Mouse (Mus musculus): ENCODE data around the gene Mgat3. TPM values are rescaled to one million over a fixed set of nuclear protein-coding genes. Genes with fewer than 3 reads are reported as not detected.

Mgat3 gene
- polyA plus RNA-seq, 1 experiment = not detected

- TF ChIP-seq CTCF (IDR thresholded peaks at IDR 0.05; ENCODE audit: low read depth, low read length) (no peak), POLR2A (IDR thresholded peaks at IDR 0.05; ENCODE audit: borderline replicate concordance, low read depth, low read length) (no peak)
- peaks cover 11% of the 10 kb centered on the region; the same call in 1 of the 2 replicates for H3K4me1 ChIP-seq (ENCODE audit: control insufficient read depth, insufficient read depth, low read length)
- no peak overlapping the region for H3K27ac ChIP-seq (ENCODE audit: insufficient read depth, low read depth, low read length)
- no peak overlapping the region for H3K4me3 ChIP-seq (ENCODE audit: insufficient read depth, low read length)
Measured at GRCm38 (mm10) chr15:80261100-80261499, 87.6 kb downstream of the Mgat3 start.

- H3K27ac ChIP-seq (ENCODE audit: insufficient read depth, low read depth, low read length) = peak within 1 kb of the TSS; percentile 42
- H3K4me3 ChIP-seq (ENCODE audit: insufficient read depth, low read length) = peak within 1 kb of the TSS; percentile 88
- H3K4me1 ChIP-seq (ENCODE audit: control insufficient read depth, insufficient read depth, low read length) = peaks cover 8% of the 10 kb centered on the region; the same call in 1 of the 2 replicates
- TF ChIP-seq CTCF (IDR thresholded peaks at IDR 0.05; ENCODE audit: low read depth, low read length) (no peak), POLR2A (IDR thresholded peaks at IDR 0.05; ENCODE audit: borderline replicate concordance, low read depth, low read length) (no peak; the same call in 1 of the 2 replicates)
Measured at GRCm38 (mm10) chr15:80263610-80264575, 90.4 kb downstream of the Mgat3 start, which contains the start of gene Rps19bp1. Gene Rps19bp1, minus strand, starts transcription at chr15:80264315.

Other genes with a start within 250 kb of the Mgat3 start
- 18.5 and 32.9 TPM in 2 replicates for gene Cbx7, start 202.6 kb upstream of the Mgat3 start, polyA plus RNA-seq (2012; ENCODE audit: insufficient read depth, insufficient read length, missing spikeins)
- gene Pdgfb, start 158.7 kb upstream of the Mgat3 start, polyA plus RNA-seq (2012; ENCODE audit: insufficient read depth, insufficient read length, missing spikeins) = 47.3 and 52.2 TPM in 2 replicates
- gene Syngr1, start 82.4 kb upstream of the Mgat3 start, polyA plus RNA-seq (2012; ENCODE audit: insufficient read depth, insufficient read length, missing spikeins) = 95.0 and 111 TPM in 2 replicates
- gene Rpl3, start 81.9 kb upstream of the Mgat3 start, polyA plus RNA-seq (2012; ENCODE audit: insufficient read depth, insufficient read length, missing spikeins) = 928 and 957 TPM in 2 replicates
- gene Tab1, start 40.6 kb upstream of the Mgat3 start, polyA plus RNA-seq (2012; ENCODE audit: insufficient read depth, insufficient read length, missing spikeins) = 18.3 and 19.2 TPM in 2 replicates
- 19.7 and 22.2 TPM in 2 replicates for gene Mief1, start 60.3 kb downstream of the Mgat3 start, polyA plus RNA-seq (2012; ENCODE audit: insufficient read depth, insufficient read length, missing spikeins)
- gene AC140267.1, start 62.1 kb downstream of the Mgat3 start, polyA plus RNA-seq (2012; ENCODE audit: insufficient read depth, insufficient read length, missing spikeins) = not detected in 2 replicates
- gene Atf4, start 81.5 kb downstream of the Mgat3 start, polyA plus RNA-seq (2012; ENCODE audit: insufficient read depth, insufficient read length, missing spikeins) = 122 and 133 TPM in 2 replicates
- 18.6 and 26.0 TPM in 2 replicates for gene Rps19bp1, start 90.6 kb downstream of the Mgat3 start, polyA plus RNA-seq (2012; ENCODE audit: insufficient read depth, insufficient read length, missing spikeins)
- 0.13 TPM in 1 of 2 replicates, not detected in the other for gene Cacna1i, start 113.5 kb downstream of the Mgat3 start, polyA plus RNA-seq (2012; ENCODE audit: insufficient read depth, insufficient read length, missing spikeins)